Mouse (Mus musculus): Measurements from ENCODE around the gene Snx15.

Snx15 gene

GRCm38 (mm10) chr19:6121761-6122160, 6.3 kb downstream of the Snx15 start:
- no peak for DNase-seq (ENCODE audit: low spot score)

DNA sequence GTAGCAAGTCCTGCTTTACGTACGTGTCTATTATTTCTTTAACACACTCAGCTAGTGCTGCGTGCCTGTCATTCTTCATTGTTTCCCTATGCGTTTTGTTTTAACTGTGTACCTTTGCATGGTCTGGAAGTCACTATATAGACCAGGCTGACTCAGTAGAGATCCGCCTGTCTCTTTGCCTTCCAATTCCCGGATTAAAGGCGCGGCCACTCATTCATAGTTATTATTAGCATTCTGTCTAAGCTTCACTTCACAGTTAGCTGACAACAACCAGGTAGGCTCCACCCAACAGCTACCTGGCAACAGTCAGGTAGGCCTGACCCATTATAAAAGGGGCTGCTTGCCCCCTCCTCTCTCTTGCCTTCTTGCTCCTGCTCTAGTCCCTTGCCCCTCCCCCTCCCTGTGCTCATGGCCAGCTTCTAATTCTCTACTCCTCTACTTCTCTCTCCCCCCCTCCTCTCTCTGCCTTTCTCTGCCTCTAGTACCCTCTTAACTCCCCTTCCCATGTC, 9.4 kb downstream of the Snx15 start:
- DNase-seq (ENCODE audit: low spot score): peak; percentile 25

DNA sequence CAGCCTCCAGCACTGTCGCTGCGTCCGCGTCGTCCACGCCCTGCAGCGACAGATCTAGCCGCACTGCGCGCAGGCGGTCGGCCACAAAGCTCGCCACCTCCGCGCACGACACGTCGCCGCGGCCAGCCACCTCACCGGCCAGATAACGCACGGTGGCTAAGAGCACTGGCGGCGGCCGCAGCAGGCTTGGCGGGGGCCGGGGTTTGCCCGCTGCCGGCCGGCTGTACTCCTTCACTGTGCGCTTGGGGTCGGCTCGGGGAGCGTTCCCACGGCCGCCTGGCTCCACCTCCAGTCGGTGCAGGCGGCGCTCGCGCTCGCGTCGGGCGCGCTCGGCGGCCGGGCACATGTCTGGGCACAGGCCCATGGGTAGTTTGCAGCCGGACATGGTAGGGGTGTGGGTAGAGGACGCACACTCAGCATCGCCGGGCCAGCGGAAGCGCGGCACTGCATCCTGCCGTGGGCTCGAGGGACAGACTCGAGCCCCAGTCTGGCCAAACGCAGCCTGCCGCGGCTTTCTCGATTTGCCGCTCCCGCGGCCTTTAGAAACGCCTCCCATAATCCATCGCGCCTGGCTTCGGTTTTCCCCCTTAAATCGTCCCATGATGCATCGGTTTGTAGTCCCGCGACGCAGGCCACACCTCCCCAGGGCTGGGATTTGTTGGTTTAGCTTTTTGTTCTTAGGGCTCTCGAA, 10.0 kb downstream of the Snx15 start, which contains the start of gene Sac3d1:
TSS of gene Sac3d1 (minus strand) at position 665 of the 691 bp plus-strand sequence.
- DNase-seq (ENCODE audit: low spot score): peak; percentile 95

DNA sequence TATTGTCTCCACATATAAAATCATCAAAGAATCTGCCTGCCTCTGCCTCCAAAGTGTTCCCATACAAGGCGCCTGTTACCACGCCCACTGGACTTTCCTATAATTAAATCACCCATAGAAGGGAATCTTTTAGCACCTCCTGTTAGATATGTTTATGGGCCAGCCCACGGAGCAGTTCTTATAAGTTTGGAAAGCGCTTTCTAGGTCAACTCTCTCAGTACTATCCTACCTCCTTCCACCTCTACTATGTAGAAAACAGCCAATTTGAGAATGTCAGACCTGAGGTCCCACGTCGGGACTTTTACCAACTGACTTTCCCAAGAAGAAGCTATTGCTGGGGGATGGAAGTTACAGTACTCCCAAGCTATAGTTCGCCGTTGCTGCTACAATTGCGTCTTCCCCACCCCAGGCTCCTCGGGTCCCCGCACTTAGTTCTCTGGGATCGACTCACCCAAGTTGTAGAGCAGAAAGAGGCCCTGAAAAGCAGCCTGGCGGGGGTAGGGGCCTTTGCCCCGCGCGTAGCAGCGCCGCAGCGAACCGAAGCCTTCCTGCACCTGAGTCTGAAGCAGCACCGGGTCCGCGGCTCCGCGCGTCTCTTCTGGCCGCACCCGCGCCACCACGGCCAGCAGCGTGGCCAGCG, 10.6 kb downstream of the Snx15 start:
- DNase-seq (ENCODE audit: low spot score): no peak

- DNase-seq (ENCODE audit: low spot score): no peak
Observed at GRCm38 (mm10) chr19:6116113-6116850, 11.8 kb downstream of the Snx15 start.

- no peak for DNase-seq (ENCODE audit: low spot score)
Observed at GRCm38 (mm10) chr19:6113116-6113515, 15.0 kb downstream of the Snx15 start.

GRCm38 (mm10) chr19:6105586-6105985, 22.5 kb downstream of the Snx15 start, which contains the start of gene Naaladl1:
Naaladl1 (plus strand) TSS chr19:6105782.
- no peak for DNase-seq (ENCODE audit: low spot score)

DNA sequence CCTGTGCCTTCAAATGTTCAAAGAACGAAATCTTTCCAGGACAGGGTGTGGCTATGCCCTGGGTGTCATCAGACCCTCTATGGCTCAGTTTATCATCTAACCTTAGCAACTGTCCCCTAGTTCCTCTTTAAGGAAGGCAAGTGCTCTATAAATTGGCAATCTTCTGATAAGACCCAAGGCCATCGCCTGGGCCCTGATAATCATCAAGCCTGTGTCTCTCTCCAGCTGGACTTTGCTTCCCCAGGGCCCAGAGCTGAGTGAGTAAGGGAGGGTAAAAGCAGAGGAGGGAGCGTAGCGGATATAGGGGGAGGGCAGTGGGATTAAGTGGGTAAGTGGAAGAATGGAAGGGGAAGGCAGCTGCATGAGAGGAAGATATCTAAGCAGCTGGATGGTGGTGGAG, 23.6 kb downstream of the Snx15 start:
- no peak for DNase-seq (ENCODE audit: low spot score)

GRCm38 (mm10) chr19:6102169-6102853, 25.8 kb downstream of the Snx15 start:
- no peak for DNase-seq (ENCODE audit: low spot score)

DNA sequence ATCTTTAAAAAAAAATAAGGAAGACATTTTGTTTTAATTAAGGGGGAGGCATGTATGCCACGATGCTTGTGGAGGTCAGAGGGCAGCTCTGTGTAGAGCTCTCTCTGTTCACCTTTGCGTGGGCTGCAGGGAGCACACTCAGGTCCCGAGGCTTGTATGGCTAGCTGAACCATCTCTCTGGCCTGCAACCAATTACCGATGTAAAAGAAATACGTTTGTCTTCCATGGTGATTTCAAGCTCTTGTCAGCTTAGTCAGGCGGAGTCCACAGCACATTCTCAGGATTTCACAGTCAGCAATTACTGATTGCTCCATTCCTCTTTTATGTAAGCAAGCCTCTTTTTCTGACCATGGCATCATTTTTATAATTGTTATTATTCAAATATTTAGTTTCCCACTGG, 26.9 kb downstream of the Snx15 start:
- no peak for DNase-seq (ENCODE audit: low spot score)

GRCm38 (mm10) chr19:6097847-6098246, 30.3 kb downstream of the Snx15 start:
- no peak for DNase-seq (ENCODE audit: low spot score)

DNA sequence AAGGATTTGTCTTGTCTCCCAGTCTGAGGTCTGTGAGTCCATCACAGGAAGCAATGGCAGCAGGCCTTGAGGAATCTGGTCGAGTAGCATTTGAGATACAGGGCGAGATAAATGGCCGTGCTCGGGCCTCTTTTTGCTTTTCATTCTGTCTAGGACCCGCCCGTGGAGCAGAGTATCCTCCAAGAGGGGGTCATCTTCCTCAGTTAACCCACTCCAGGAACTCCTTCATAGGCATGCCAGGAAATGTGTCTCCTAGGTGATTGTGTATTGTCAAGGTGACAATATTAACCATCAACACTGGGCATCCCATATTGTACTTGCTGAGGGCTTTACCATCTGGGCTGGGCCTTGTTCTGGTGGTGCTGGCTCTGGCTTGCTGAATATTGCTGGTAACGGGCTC, 34.0 kb downstream of the Snx15 start, which contains the start of gene AC131692.1:
TSS of gene AC131692.1 (plus strand) at position 301 of the 400 bp plus-strand sequence.
- no peak for DNase-seq (ENCODE audit: low spot score)

- DNase-seq (ENCODE audit: low spot score): no peak
Observed at GRCm38 (mm10) chr19:6088841-6089240, 39.3 kb downstream of the Snx15 start.

- peak; percentile 87 for DNase-seq (ENCODE audit: low spot score)
Observed at GRCm38 (mm10) chr19:6085417-6085879, 42.7 kb downstream of the Snx15 start.

DNA sequence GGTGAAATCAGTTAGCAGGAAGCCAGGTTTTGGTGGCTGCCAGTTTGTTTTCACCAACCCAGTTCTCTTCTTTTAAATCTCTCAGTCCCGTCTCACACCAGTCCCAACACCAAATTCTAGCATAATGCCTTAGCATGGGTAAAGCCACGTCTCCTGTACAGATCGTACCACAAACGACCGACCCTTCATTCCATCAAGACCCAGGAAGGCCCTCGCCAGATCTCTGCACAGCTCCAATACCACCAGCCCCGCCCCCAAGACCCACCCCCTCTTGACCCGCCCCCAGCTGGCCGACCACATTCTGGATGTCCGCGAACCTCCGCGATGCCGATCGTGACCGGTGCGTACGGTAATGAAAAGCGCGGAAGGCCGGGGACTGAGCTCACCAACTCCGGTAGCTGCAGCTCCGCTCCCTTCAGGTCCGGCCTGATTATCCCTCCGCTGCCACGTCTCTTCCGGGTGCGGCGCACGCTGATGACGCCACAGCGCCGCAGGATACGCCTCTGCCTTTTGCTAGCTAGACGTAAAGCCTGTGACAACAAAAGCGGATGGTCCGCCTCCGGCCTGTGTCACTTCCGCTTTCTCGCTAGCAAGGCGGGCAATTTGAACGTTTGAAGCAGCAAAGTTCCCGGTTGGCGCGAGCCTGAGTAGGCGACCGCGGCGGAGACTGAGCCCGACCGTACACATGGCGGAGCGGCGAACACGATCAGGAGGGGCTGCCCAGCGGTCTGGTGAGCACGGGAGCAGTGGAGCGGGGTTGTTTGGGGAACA, 43.4 kb downstream of the Snx15 start, which contains the start of the genes Zfpl1 and Cdca5:
TSS of gene Zfpl1 (minus strand) at position 479 of the 771 bp plus-strand sequence.
TSS of gene Cdca5 (plus strand) at position 506 of the 771 bp plus-strand sequence.
- peak; percentile 99 for DNase-seq (ENCODE audit: low spot score)

DNA sequence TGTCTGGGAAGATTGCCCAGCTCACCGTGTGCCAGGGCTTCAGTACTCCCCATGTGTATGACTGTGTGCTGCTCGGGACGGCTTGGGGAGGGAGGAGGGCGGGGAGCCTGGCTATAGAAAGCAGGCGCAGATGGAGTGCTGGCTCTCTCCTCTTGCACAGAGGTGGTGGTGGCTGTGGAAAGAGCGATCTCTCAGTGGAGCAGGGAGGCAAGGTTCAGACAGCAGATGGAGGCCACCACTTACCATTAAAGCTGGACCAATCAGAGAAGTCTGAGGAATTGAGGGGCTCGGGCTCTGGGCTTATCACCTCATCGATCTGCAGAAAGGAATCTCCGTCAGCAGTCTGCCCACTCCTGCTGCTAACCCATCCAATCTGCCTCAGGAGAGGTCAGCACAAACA, 45.9 kb downstream of the Snx15 start, which contains the start of gene Gm28374:
TSS of gene Gm28374 (minus strand) at position 101 of the 400 bp plus-strand sequence.
- no peak for DNase-seq (ENCODE audit: low spot score)

GRCm38 (mm10) chr19:6079983-6080480, 48.1 kb downstream of the Snx15 start, which contains the start of gene Tmem262:
Tmem262 (plus strand) TSS chr19:6080033.
- DNase-seq (ENCODE audit: low spot score): no peak

DNA sequence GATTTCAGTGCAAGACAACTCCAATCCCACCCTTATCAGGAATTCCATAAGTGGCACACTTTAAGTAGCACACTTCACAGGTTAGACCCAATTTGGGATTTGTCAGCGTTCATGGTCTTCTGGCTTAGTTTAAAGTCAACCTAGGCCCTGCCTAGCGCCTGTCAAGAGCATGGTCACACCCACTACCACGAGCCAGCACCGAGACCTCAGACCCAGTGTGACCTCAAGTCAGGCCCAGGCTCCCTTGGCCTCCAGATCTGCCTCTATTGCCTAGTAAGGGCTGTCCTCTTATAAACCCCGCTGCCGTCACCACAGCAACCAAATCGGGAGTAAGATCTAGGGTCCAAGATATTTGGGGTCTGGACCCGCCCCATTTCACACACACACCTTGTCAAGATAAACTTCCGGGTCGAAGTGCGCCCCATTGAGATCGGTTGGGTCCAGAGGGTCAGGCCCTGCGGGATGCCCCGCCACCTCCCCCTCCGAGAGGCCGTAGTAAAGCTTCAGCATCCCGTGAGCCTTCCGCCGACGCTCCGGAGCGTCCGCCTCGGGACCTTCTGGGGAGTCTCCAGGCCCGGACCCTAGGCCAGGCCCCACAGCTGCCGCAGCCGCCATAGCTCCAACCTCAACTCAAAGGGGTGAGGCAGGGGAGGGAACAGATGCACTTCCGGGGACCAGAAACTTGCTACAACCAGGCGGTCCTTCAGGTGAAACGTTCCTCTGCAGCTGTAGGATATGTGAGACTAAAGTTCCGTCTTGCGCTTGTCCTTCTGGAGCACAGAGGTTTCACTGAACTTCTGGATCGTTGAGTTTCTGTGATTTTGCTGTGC, 51.3 kb downstream of the Snx15 start, which contains the start of gene Vps51:
TSS of gene Vps51 (minus strand) at position 668 of the 830 bp plus-strand sequence.
- peak; percentile 96 for DNase-seq (ENCODE audit: low spot score)

GRCm38 (mm10) chr19:6073889-6074288, 54.2 kb downstream of the Snx15 start:
- DNase-seq (ENCODE audit: low spot score): no peak
